Mouse (Mus musculus): ENCODE measurements around the gene Nbeal1.
"Not testable (repeated sequence)": the region's sequence is repeated elsewhere in the genome, so short reads cannot be mapped to it uniquely, and the experiment has no call there.

Gene Nbeal1

DNA sequence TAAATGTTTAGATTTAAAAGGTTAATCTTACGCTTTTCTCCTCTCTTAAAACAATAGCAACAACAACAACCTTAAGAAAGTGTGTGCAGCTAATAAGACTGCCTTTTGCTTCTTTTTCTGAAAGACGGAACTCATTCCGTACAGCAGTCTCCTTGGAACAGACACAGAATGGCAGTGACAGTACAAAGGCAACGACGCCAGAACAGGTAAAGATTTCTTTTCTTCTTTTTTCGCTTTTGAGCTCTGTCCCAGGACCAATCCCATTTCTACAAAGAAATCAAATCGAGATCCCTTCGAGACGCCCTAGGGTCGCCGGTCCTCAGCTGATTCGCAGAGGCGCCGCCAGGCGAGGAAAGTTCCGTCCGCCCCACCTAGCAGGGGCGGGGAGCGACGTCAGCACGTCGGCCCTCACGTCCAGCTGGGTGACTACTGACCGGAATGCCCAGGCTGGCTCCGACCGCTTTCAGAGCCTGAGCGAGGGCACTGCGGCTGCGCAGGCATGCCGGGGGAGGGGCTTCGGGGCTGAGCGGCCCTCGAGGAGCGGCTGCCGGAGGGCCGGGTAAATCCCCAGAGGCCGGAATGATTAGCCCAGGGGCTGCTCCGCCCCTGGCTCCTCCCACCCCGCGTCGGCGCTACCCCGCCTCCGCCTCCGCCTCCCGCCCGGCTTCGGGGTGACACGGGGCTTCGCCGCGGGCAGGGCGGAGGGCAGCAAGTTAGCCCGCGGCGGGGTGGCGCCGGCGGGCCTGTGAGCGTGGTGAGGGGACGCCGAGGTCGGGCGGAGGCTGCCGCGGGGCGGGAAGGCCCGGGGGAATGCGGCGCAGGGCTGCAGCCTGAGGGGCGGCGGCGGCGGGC, at the start of gene Nbeal1:
Gene Nbeal1, plus strand, starts transcription at position 668 of the 852 bp plus-strand sequence.
- DNase-seq = peak; percentile 99

DNA sequence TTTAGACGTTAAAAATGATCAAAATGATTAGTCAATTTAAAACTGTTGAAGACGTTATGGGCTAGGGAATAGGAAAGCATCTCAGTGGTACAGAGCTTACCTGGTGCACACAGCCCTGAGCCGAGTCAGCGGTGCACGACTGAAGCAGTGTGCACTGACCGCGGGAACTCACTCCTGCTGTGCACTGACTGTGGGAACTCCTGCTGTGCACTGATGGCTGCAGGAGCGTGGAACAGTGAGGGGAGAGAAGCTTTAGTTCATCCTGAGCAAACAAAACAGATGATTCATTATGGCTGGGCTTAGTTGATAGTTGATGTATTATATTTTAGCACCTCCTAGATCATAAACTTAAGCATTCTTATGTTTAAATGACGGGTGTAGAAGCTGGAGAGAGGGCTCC, 43.1 kb upstream of the Nbeal1 start:
- DNase-seq = no peak

DNA sequence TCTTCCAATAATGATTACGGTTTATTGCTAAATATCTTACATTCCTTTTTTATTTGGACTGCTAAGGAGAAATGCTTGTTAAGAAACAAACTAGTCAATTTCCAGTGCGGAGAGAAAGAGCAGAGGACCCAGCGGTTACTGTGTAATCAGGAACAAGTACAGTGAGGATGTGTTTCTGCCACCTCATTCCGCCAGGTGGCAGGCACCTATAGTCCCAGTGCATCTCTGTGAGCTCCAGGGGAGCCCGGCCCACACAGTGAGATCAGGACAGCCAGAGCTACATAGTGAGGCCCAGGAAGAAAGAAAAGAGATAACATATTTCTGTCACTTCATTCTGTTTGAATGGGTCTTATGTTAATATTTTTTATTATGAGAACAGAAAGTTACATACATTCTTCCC, 27.7 kb upstream of the Nbeal1 start:
- DNase-seq = no peak

DNA sequence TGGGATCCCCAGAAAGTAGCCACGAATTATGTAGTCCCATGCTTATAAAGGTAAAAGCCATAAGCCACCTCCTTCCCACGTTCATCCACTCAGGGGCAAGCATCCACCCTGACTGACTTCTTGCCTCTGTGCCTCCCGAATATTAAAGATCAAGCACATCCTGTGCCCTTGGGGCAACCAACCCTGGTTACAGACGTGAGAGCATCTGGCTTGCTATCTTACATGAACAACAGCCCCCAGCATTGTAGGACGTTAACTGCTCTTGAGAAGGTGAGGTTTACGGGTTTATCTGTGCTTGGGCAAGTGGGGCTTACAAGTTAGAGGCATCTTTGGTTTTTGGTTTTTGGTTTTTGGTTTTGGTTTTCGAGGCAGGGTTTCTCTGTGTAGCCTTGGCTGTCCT, 23.7 kb upstream of the Nbeal1 start:
- DNase-seq = no peak

DNA sequence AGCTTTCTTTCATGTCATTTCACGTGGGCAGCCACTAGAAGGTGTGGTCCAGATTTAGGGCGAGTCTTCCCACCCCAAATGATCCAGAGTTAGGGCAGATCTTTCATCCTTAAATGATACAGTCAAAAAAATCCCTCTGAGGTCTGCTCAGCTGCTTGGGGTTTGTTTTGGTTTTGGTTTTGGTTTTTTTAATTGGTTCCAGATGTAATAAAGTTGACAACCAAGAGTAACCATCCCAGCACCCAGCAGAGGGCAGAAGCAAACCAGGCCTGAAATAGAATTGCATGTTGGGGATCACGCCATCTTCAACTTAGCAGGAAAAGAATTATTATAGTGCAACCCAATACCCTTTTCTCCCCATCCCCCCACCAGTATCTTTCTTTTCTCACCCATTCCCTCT, 22.0 kb upstream of the Nbeal1 start:
- DNase-seq = peak; percentile 32 to 62

GRCm38 (mm10) chr1:60163676-60164075, 16.7 kb upstream of the Nbeal1 start:
- no peak for DNase-seq

GRCm38 (mm10) chr1:60169626-60170025, 10.8 kb upstream of the Nbeal1 start:
- DNase-seq = no peak

DNA sequence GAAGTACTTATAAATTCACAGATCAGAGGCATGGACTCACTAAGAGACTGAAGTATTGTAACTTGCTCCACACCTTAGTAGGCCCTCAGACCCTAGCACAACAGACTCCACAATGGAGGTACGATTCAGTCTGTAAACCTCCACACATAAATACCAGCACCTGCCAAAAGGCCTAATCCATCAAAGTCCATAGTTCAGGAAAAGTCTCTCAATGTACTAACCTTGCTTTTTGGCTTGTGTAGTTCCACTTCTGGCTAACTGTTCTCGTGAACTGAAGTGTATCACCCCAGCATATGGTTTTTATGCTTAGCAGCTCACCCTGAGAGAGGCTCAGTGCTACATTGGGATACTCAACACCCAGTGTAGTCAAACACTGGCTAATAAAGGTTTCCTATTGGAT, 10.1 kb upstream of the Nbeal1 start:
- DNase-seq = no peak

DNA sequence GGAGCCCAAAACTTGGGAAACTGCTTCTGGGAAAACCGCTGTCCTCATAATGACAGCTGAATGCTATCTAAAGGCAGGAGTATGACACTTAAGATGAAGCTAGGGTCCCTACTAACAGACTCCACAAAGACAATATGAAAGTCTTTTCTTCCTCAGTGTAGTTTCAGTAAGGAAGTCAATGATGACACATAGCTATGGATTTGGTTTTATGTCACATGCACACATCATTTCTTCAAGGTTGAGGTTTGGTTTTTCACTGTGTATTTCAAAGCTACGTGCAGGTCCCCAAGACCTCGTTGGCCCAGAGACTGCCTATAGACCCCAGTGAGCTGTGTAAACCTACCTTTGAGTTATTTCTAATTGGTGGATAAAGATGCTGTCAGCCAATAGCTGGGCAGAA, 7.3 kb upstream of the Nbeal1 start:
- no peak for DNase-seq

DNA sequence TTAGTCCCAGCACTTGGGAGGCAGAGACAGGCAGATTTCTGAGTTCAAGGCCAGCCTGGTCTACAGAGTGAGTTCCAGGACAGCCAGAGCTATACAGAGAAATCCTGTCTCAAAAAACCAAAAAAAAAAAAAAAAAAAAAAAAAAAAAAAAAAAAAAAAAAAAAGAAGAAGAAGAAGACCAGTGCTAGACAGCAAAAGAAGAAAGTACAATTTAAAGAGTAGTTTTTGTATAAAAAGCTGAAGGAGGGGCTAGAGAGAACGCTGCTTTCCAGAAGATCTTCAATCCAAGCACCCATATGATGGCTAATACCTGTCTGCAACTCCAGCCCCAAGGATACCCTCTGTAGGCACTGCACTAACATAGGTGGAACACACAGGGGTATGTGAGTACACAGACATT, 2.6 kb upstream of the Nbeal1 start:
- not testable (repeated sequence) for DNase-seq

DNA sequence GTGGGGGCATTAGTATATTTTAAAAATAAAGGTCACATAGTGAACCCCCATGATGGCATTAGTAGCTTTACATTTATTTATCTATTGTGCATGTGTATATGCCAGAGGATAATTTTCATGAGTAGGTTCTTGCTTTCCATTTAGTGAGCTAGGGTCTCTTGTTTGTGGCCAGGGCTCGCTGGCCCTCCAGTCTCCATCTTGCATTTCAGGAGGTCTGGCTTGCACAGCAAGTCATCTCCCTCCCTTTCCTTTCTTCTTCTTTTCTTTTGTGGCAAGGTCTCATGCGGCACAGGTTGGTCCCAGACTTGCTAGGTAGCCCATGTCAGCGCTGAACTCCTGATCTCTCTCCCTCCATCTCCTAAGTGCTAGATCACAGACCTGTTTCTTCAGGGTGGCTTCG, 1.0 kb upstream of the Nbeal1 start:
- peak in 1 of 2 experiments; percentile 7 for DNase-seq

GRCm38 (mm10) chr1:60180784-60181221, 404 bp downstream of the Nbeal1 start:
- peak; percentile 40 to 56 for DNase-seq

GRCm38 (mm10) chr1:60188454-60188853, 8.1 kb downstream of the Nbeal1 start:
- DNase-seq = peak in 1 of 2 experiments; percentile 7

DNA sequence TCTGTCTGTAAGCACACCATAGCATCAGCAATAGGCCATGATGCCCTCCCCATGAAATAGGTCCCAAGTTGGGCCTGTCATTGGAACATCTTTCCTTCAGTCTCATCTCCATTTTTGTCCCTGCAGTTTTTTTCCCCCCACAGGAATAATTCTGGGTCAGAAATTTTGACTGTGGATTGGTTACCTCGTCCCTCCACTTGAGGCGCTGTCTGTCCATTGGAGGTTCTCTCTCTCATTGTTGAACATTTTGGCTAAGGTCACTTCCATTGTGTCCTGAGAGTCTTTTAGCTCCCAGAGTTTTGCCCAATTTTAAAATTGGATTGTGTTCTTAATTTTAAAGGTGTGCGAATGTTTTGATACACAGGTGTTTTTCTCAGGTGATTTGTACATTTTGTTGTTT, 16.4 kb downstream of the Nbeal1 start:
- DNase-seq = no peak

GRCm38 (mm10) chr1:60199006-60199405, 18.6 kb downstream of the Nbeal1 start:
- no peak for DNase-seq

DNA sequence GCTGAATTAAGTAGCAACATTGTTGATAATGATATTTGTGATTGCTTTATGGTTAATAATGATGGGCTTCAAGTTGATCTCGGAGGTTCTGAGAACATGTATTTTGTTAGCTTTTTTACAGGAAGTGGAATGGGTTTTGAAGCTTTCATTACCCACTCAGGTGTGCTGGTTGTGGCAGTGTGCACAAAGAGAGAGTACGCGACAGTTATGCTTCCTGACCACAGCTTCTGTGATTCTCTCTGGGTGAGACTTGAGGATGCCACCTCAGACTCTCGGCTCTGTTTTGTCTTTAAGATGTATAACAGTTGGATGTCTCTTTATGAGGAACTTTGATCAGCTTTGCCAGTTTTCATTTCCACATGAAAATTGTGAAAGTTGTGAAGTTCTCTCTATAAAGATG, 55.9 kb downstream of the Nbeal1 start:
- DNase-seq = no peak

DNA sequence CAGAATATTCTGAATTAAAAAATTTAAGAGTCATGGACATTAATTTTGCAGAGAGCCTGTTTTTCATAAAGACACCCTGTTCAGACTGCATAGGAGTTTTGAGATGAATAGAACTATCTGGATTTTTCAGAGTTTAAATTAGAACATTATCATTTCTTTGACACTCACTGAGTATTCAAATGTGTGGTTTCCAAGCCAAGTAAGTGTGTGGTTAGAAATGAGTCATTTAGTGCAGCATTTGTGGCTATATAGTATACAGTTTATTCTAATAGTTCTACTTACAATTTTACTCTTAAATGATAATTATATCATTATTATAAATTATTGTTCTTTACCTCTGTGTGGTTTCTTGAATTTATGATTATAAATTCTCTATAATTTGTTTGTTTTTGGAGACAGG, 60.0 kb downstream of the Nbeal1 start:
- DNase-seq = no peak

DNA sequence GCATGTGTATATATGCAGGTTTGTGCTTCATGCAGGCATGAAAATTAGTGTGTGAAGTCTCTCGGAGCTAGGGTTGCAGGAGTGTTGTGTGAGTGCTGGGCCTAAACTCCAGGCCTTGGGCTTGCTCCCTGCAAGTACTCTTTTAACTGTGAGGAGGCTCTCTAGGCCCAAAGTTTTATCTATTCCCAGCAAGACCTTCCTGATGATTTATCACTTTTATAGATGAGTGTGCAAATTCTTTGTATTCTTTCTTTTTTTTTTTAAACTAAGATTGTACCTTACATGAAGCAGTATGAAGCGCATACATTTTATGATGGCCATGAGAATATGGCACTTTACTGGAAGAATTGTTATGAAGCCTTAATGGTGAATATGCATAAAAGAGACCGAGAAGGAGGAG, 87.7 kb downstream of the Nbeal1 start:
- no peak for DNase-seq

GRCm38 (mm10) chr1:60269314-60269713, 88.9 kb downstream of the Nbeal1 start:
- DNase-seq = no peak

- DNase-seq = no peak
These were observed 92.1 kb downstream of the Nbeal1 start for GRCm38 (mm10) chr1:60272471-60272870.

GRCm38 (mm10) chr1:60293921-60294320, 113.5 kb downstream of the Nbeal1 start:
- DNase-seq = no peak

DNA sequence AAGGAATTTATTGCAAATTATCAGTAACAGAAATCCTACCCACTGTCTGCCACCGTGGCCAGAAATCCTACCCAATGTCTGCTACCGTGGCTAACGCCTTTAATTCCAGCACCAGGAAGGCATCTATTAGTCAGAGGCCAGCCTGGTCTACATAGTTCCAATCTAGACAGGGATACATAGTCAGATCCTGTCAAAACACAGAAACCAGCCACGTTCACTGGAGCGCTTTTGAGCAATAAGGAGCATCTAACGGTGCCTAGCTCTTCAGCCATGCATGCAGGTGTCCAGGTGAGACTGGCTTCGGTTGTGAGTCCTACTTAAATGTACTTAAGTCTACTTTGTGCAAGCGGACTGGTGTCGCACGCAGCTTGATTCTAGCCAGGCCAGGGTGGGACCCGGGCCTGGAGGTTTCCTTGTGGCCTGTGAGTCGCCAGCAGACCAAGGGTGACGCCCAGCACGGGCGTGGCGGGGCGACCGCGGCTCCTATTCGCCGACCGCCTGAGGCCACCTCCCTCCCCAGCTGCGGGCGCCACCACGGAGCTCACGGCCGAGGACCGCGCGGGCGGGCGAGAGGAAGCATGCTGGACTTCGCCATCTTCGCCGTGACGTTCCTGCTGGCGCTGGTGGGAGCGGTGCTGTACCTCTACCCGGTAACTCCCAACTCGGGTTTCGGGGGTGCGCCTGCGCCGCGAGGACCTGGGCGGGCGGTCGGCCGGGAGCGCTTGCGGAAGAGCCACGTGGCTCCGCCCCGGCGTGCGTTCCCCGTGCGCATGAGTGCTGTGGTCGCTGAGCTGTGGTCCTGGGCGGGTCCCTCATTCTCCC, 162.6 kb downstream of the Nbeal1 start, which contains the start of gene Cyp20a1:
Gene Cyp20a1, plus strand, starts transcription at position 516 of the 822 bp plus-strand sequence.
- DNase-seq = peak; percentile 88

- no peak for DNase-seq
These were observed 163.4 kb downstream of the Nbeal1 start for GRCm38 (mm10) chr1:60343630-60344455.

All from kidney, adult 8-10 months (tissue).